Mouse (Mus musculus): ENCODE measurements around the gene Nemf. TPM values are rescaled to one million over a fixed set of nuclear protein-coding genes. Genes with fewer than 3 reads are reported as not detected.
"Not testable (repeated sequence)": the region's sequence is repeated elsewhere in the genome, so short reads cannot be mapped to it uniquely, and the experiment has no call there.

Gene Nemf
- polyA plus RNA-seq, 1 experiment: 9.2 TPM

- TF ChIP-seq POLR2A (IDR thresholded peaks at IDR 0.05; ENCODE audit: control insufficient read depth, low read depth, low read length) (no peak), CTCF (IDR thresholded peaks at IDR 0.05; ENCODE audit: control insufficient read depth, insufficient read depth, insufficient replicate concordance, low read depth, low read length) (no peak)
- H3K27ac ChIP-seq (ENCODE audit: control insufficient read depth, insufficient read depth, low read depth, low read length): no peak overlapping the region
- no peak overlapping the region for H3K4me3 ChIP-seq (ENCODE audit: control insufficient read depth, low read depth, low read length)
- H3K36me3 ChIP-seq (ENCODE audit: control insufficient read depth, insufficient read depth, low read length): no peaks in the 10 kb centered on the region
- H3K27me3 ChIP-seq (ENCODE audit: control insufficient read depth, insufficient read depth, low read length): no peaks in the 10 kb centered on the region
- peaks cover 8% of the 10 kb centered on the region for H3K4me1 ChIP-seq (ENCODE audit: control insufficient read depth, insufficient read depth, low read length)
Measured at GRCm38 (mm10) chr12:69390000-69390698, 33.2 kb upstream of the Nemf start.

- H3K27ac ChIP-seq (ENCODE audit: control insufficient read depth, insufficient read depth, low read depth, low read length): no peak overlapping the region
- TF ChIP-seq POLR2A (IDR thresholded peaks at IDR 0.05; ENCODE audit: control insufficient read depth, low read depth, low read length): no peak
- no peak for TF ChIP-seq CTCF (IDR thresholded peaks at IDR 0.05; ENCODE audit: control insufficient read depth, insufficient read depth, insufficient replicate concordance, low read depth, low read length)
- peaks cover 8% of the 10 kb centered on the region for H3K4me1 ChIP-seq (ENCODE audit: control insufficient read depth, insufficient read depth, low read length)
- H3K4me3 ChIP-seq (ENCODE audit: control insufficient read depth, low read depth, low read length): no peak overlapping the region
- no peaks in the 10 kb centered on the region for H3K36me3 ChIP-seq (ENCODE audit: control insufficient read depth, insufficient read depth, low read length)
- no peaks in the 10 kb centered on the region for H3K27me3 ChIP-seq (ENCODE audit: control insufficient read depth, insufficient read depth, low read length)
Measured at GRCm38 (mm10) chr12:69389273-69389938, 32.4 kb upstream of the Nemf start.

- no peaks in the 10 kb centered on the region for H3K27me3 ChIP-seq (ENCODE audit: control insufficient read depth, insufficient read depth, low read length)
- TF ChIP-seq POLR2A (IDR thresholded peaks at IDR 0.05; ENCODE audit: control insufficient read depth, low read depth, low read length): no peak
- no peak for TF ChIP-seq CTCF (IDR thresholded peaks at IDR 0.05; ENCODE audit: control insufficient read depth, insufficient read depth, insufficient replicate concordance, low read depth, low read length)
Measured at GRCm38 (mm10) chr12:69388321-69388869, 31.4 kb upstream of the Nemf start.

GRCm38 (mm10) chr12:69386281-69386732, 29.3 kb upstream of the Nemf start:
- not testable (repeated sequence) for H3K36me3 ChIP-seq (ENCODE audit: control insufficient read depth, insufficient read depth, low read length); H3K4me3 ChIP-seq (ENCODE audit: control insufficient read depth, low read depth, low read length); H3K27ac ChIP-seq (ENCODE audit: control insufficient read depth, insufficient read depth, low read depth, low read length); H3K4me1 ChIP-seq (ENCODE audit: control insufficient read depth, insufficient read depth, low read length); H3K27me3 ChIP-seq (ENCODE audit: control insufficient read depth, insufficient read depth, low read length)

More at GRCm38 (mm10) chr12:69388321-69388869, 31.4 kb upstream of the Nemf start:
- Histone ChIP-seq H3K27ac (ENCODE audit: control insufficient read depth, insufficient read depth, low read depth, low read length) (no peak overlapping the region), H3K4me3 (ENCODE audit: control insufficient read depth, low read depth, low read length) (no peak overlapping the region), H3K36me3 (ENCODE audit: control insufficient read depth, insufficient read depth, low read length) (no peaks in the 10 kb centered on the region), H3K4me1 (ENCODE audit: control insufficient read depth, insufficient read depth, low read length) (peaks cover 8% of the 10 kb centered on the region)

- H3K4me3 ChIP-seq (ENCODE audit: control insufficient read depth, low read depth, low read length): no peak overlapping the region
- peaks cover 6% of the 10 kb centered on the region for H3K4me1 ChIP-seq (ENCODE audit: control insufficient read depth, insufficient read depth, low read length)
- no peaks in the 10 kb centered on the region for H3K36me3 ChIP-seq (ENCODE audit: control insufficient read depth, insufficient read depth, low read length)
- TF ChIP-seq POLR2A (IDR thresholded peaks at IDR 0.05; ENCODE audit: control insufficient read depth, low read depth, low read length): no peak
- no peak for TF ChIP-seq CTCF (IDR thresholded peaks at IDR 0.05; ENCODE audit: control insufficient read depth, insufficient read depth, insufficient replicate concordance, low read depth, low read length)
- H3K27me3 ChIP-seq (ENCODE audit: control insufficient read depth, insufficient read depth, low read length): no peaks in the 10 kb centered on the region
- H3K27ac ChIP-seq (ENCODE audit: control insufficient read depth, insufficient read depth, low read depth, low read length): no peak overlapping the region
Measured at GRCm38 (mm10) chr12:69385542-69386280, 28.7 kb upstream of the Nemf start.

- H3K4me1 ChIP-seq (ENCODE audit: control insufficient read depth, insufficient read depth, low read length): peaks cover 10% of the 10 kb centered on the region
- H3K27ac ChIP-seq (ENCODE audit: control insufficient read depth, insufficient read depth, low read depth, low read length): no peak overlapping the region
- no peaks in the 10 kb centered on the region for H3K36me3 ChIP-seq (ENCODE audit: control insufficient read depth, insufficient read depth, low read length)
- H3K27me3 ChIP-seq (ENCODE audit: control insufficient read depth, insufficient read depth, low read length): no peaks in the 10 kb centered on the region
- TF ChIP-seq POLR2A (IDR thresholded peaks at IDR 0.05; ENCODE audit: control insufficient read depth, low read depth, low read length) (no peak), CTCF (IDR thresholded peaks at IDR 0.05; ENCODE audit: control insufficient read depth, insufficient read depth, insufficient replicate concordance, low read depth, low read length) (no peak)
- H3K4me3 ChIP-seq (ENCODE audit: control insufficient read depth, low read depth, low read length): no peak overlapping the region
Measured at GRCm38 (mm10) chr12:69384606-69385005, 27.6 kb upstream of the Nemf start.

- peaks cover 4% of the 10 kb centered on the region for H3K4me1 ChIP-seq (ENCODE audit: control insufficient read depth, insufficient read depth, low read length)
- no peaks in the 10 kb centered on the region for H3K36me3 ChIP-seq (ENCODE audit: control insufficient read depth, insufficient read depth, low read length)
- TF ChIP-seq CTCF (IDR thresholded peaks at IDR 0.05; ENCODE audit: control insufficient read depth, insufficient read depth, insufficient replicate concordance, low read depth, low read length) (no peak), POLR2A (IDR thresholded peaks at IDR 0.05; ENCODE audit: control insufficient read depth, low read depth, low read length) (no peak)
- H3K4me3 ChIP-seq (ENCODE audit: control insufficient read depth, low read depth, low read length): no peak overlapping the region
- no peak overlapping the region for H3K27ac ChIP-seq (ENCODE audit: control insufficient read depth, insufficient read depth, low read depth, low read length)
- no peaks in the 10 kb centered on the region for H3K27me3 ChIP-seq (ENCODE audit: control insufficient read depth, insufficient read depth, low read length)
Measured at GRCm38 (mm10) chr12:69382880-69383279, 25.9 kb upstream of the Nemf start.
